Mouse (Mus musculus): ENCODE measurements around the gene Exoc4. TPM values are rescaled to one million over a fixed set of nuclear protein-coding genes. Genes with fewer than 3 reads are reported as not detected.

The Exoc4 gene
- polyA plus RNA-seq, 1 experiment from 2014 or later, result 9.5 TPM

- ATAC-seq (ENCODE audit: low FRiP score, low TSS enrichment) (no peak), DNase-seq (ENCODE audit: low spot score) (no peak)
- no peaks in the 10 kb centered on the region for H3K9me3 ChIP-seq (ENCODE audit: control insufficient read depth, low read length)
- H3K4me3 ChIP-seq (ENCODE audit: low read depth, low read length), result no peak overlapping the region
- H3K27ac ChIP-seq (replicated peaks), result no peak overlapping the region
- H3K9ac ChIP-seq (ENCODE audit: low read length), result no peak overlapping the region
- no peak for TF ChIP-seq CTCF (IDR thresholded peaks at IDR 0.05; ENCODE audit: low read depth)
- TF ChIP-seq EP300 (optimal IDR thresholded peaks at IDR 0.05), result no peak
- no peaks in the 10 kb centered on the region for H3K27me3 ChIP-seq (ENCODE audit: control insufficient read depth, insufficient read depth, low read length)
- no peaks in the 10 kb centered on the region for H3K36me3 ChIP-seq (ENCODE audit: control insufficient read depth, insufficient read depth, low read length)
- WGBS, result 72% methylated on average over 4 of the region's 4 CpGs
- no peaks in the 10 kb centered on the region for H3K4me1 ChIP-seq (replicated peaks; ENCODE audit: control insufficient read depth, insufficient read depth)
- no peak overlapping the region for H3K4me2 ChIP-seq (replicated peaks; ENCODE audit: low read depth)
Measured at GRCm38 (mm10) chr6:33832978-33833377, 584.1 kb downstream of the Exoc4 start.

- ATAC-seq (ENCODE audit: low FRiP score, low TSS enrichment) (no peak), DNase-seq (ENCODE audit: low spot score) (no peak)
- WGBS, result 77% methylated on average over 3 of the region's 3 CpGs
- no peak overlapping the region for H3K4me2 ChIP-seq (replicated peaks; ENCODE audit: low read depth)
- H3K27me3 ChIP-seq (ENCODE audit: control insufficient read depth, insufficient read depth, low read length), result no peaks in the 10 kb centered on the region
- TF ChIP-seq CTCF (IDR thresholded peaks at IDR 0.05; ENCODE audit: low read depth), result no peak
- no peak for TF ChIP-seq EP300 (optimal IDR thresholded peaks at IDR 0.05)
- no peak overlapping the region for H3K9ac ChIP-seq (ENCODE audit: low read length)
- no peak overlapping the region for H3K4me3 ChIP-seq (ENCODE audit: low read depth, low read length)
- no peaks in the 10 kb centered on the region for H3K4me1 ChIP-seq (replicated peaks; ENCODE audit: control insufficient read depth, insufficient read depth)
- H3K36me3 ChIP-seq (ENCODE audit: control insufficient read depth, insufficient read depth, low read length), result no peaks in the 10 kb centered on the region
- H3K27ac ChIP-seq (replicated peaks), result no peak overlapping the region
- no peaks in the 10 kb centered on the region for H3K9me3 ChIP-seq (ENCODE audit: control insufficient read depth, low read length)
Measured at GRCm38 (mm10) chr6:33836048-33836780, 587.3 kb downstream of the Exoc4 start.

GRCm38 (mm10) chr6:33842901-33843300 is 594.0 kb downstream of the Exoc4 start:
- Histone ChIP-seq H3K4me1 (replicated peaks; ENCODE audit: control insufficient read depth, insufficient read depth) (no peaks in the 10 kb centered on the region), H3K4me2 (replicated peaks; ENCODE audit: low read depth) (no peak overlapping the region), H3K27me3 (ENCODE audit: control insufficient read depth, insufficient read depth, low read length) (no peaks in the 10 kb centered on the region), H3K36me3 (ENCODE audit: control insufficient read depth, insufficient read depth, low read length) (no peaks in the 10 kb centered on the region), H3K9me3 (ENCODE audit: control insufficient read depth, low read length) (no peaks in the 10 kb centered on the region), H3K9ac (ENCODE audit: low read length) (no peak overlapping the region), H3K27ac (replicated peaks) (no peak overlapping the region), H3K4me3 (ENCODE audit: low read depth, low read length) (no peak overlapping the region)
- TF ChIP-seq EP300 (optimal IDR thresholded peaks at IDR 0.05), result no peak
- TF ChIP-seq CTCF (IDR thresholded peaks at IDR 0.05; ENCODE audit: low read depth), result no peak
- 100% methylated on average over 1 of the region's 1 CpGs for WGBS
- no peak for DNase-seq (ENCODE audit: low spot score)
- no peak for ATAC-seq (ENCODE audit: low FRiP score, low TSS enrichment)

- ATAC-seq (ENCODE audit: low FRiP score, low TSS enrichment) (no peak), DNase-seq (ENCODE audit: low spot score) (no peak)
- Histone ChIP-seq H3K27me3 (ENCODE audit: control insufficient read depth, insufficient read depth, low read length) (no peaks in the 10 kb centered on the region), H3K9me3 (ENCODE audit: control insufficient read depth, low read length) (no peaks in the 10 kb centered on the region), H3K4me2 (replicated peaks; ENCODE audit: low read depth) (no peak overlapping the region), H3K4me1 (replicated peaks; ENCODE audit: control insufficient read depth, insufficient read depth) (no peaks in the 10 kb centered on the region), H3K27ac (replicated peaks) (no peak overlapping the region), H3K9ac (ENCODE audit: low read length) (no peak overlapping the region), H3K36me3 (ENCODE audit: control insufficient read depth, insufficient read depth, low read length) (no peaks in the 10 kb centered on the region), H3K4me3 (ENCODE audit: low read depth, low read length) (no peak overlapping the region)
- WGBS, result 64% methylated on average over 3 of the region's 3 CpGs
- no peak for TF ChIP-seq EP300 (optimal IDR thresholded peaks at IDR 0.05)
- no peak for TF ChIP-seq CTCF (IDR thresholded peaks at IDR 0.05; ENCODE audit: low read depth)
Measured at GRCm38 (mm10) chr6:33859049-33859448, 610.2 kb downstream of the Exoc4 start.

GRCm38 (mm10) chr6:33865752-33866151 is 616.9 kb downstream of the Exoc4 start:
- Histone ChIP-seq H3K4me3 (ENCODE audit: low read depth, low read length) (no peak overlapping the region), H3K27ac (replicated peaks) (no peak overlapping the region), H3K36me3 (ENCODE audit: control insufficient read depth, insufficient read depth, low read length) (no peaks in the 10 kb centered on the region), H3K9me3 (ENCODE audit: control insufficient read depth, low read length) (no peaks in the 10 kb centered on the region), H3K9ac (ENCODE audit: low read length) (no peak overlapping the region), H3K27me3 (ENCODE audit: control insufficient read depth, insufficient read depth, low read length) (no peaks in the 10 kb centered on the region), H3K4me2 (replicated peaks; ENCODE audit: low read depth) (no peak overlapping the region), H3K4me1 (replicated peaks; ENCODE audit: control insufficient read depth, insufficient read depth) (no peaks in the 10 kb centered on the region)
- DNase-seq (ENCODE audit: low spot score) (no peak), ATAC-seq (ENCODE audit: low FRiP score, low TSS enrichment) (no peak)
- 56% methylated on average over 3 of the region's 3 CpGs for WGBS
- TF ChIP-seq EP300 (optimal IDR thresholded peaks at IDR 0.05), result no peak
- TF ChIP-seq CTCF (IDR thresholded peaks at IDR 0.05; ENCODE audit: low read depth), result no peak

GRCm38 (mm10) chr6:33866901-33867580 is 618.2 kb downstream of the Exoc4 start:
- Histone ChIP-seq H3K9me3 (ENCODE audit: control insufficient read depth, low read length) (no peaks in the 10 kb centered on the region), H3K9ac (ENCODE audit: low read length) (no peak overlapping the region), H3K36me3 (ENCODE audit: control insufficient read depth, insufficient read depth, low read length) (no peaks in the 10 kb centered on the region), H3K4me2 (replicated peaks; ENCODE audit: low read depth) (no peak overlapping the region), H3K27ac (replicated peaks) (no peak overlapping the region), H3K4me1 (replicated peaks; ENCODE audit: control insufficient read depth, insufficient read depth) (no peaks in the 10 kb centered on the region), H3K4me3 (ENCODE audit: low read depth, low read length) (no peak overlapping the region), H3K27me3 (ENCODE audit: control insufficient read depth, insufficient read depth, low read length) (no peaks in the 10 kb centered on the region)
- TF ChIP-seq EP300 (optimal IDR thresholded peaks at IDR 0.05) (no peak), CTCF (IDR thresholded peaks at IDR 0.05; ENCODE audit: low read depth) (no peak)
- WGBS, result 83% methylated on average over 3 of the region's 3 CpGs
- no peak for DNase-seq (ENCODE audit: low spot score)
- ATAC-seq (ENCODE audit: low FRiP score, low TSS enrichment), result no peak
